Mouse (Mus musculus) NIH3T3 (cell line): ENCODE measurements around the gene Ankrd13d.

ENCODE experiments used
- DNase-seq: peaks from one replicate; pipeline ENCODE4 v3.0.0-alpha.2; 2012; ENCODE audit warnings: low read depth

Gene Ankrd13d

GRCm38 (mm10) chr19:4282898-4283553 is at the start of gene Ankrd13d:
Gene Ankrd13d, minus strand, starts transcription at chr19:4283137.
- peak; percentile 96 for DNase-seq

GRCm38 (mm10) chr19:4332653-4333052 is 49.7 kb upstream of the Ankrd13d start:
- peak; percentile 79 for DNase-seq

- no peak for DNase-seq
These were observed 48.3 kb upstream of the Ankrd13d start for GRCm38 (mm10) chr19:4331273-4331672.

GRCm38 (mm10) chr19:4330603-4331002 is 47.7 kb upstream of the Ankrd13d start:
- DNase-seq = no peak

GRCm38 (mm10) chr19:4328737-4329304 is 45.9 kb upstream of the Ankrd13d start:
- no peak for DNase-seq

GRCm38 (mm10) chr19:4326881-4327280 is 43.9 kb upstream of the Ankrd13d start:
- DNase-seq = peak; percentile 25

- DNase-seq = no peak
These were observed 43.2 kb upstream of the Ankrd13d start for GRCm38 (mm10) chr19:4326106-4326505.

- DNase-seq = no peak
These were observed 39.2 kb upstream of the Ankrd13d start for GRCm38 (mm10) chr19:4322134-4322533.

GRCm38 (mm10) chr19:4321622-4322021 is 38.7 kb upstream of the Ankrd13d start:
- DNase-seq = no peak

- no peak for DNase-seq
These were observed 36.3 kb upstream of the Ankrd13d start for GRCm38 (mm10) chr19:4319272-4319671.

GRCm38 (mm10) chr19:4317181-4317580 is 34.2 kb upstream of the Ankrd13d start:
- no peak for DNase-seq

- DNase-seq = peak; percentile 89
These were observed 32.4 kb upstream of the Ankrd13d start for GRCm38 (mm10) chr19:4315223-4315944.

GRCm38 (mm10) chr19:4309776-4310185 is 26.8 kb upstream of the Ankrd13d start:
- peak; percentile 92 for DNase-seq

GRCm38 (mm10) chr19:4309302-4309701 is 26.4 kb upstream of the Ankrd13d start:
- no peak for DNase-seq

GRCm38 (mm10) chr19:4306190-4306577 is 23.2 kb upstream of the Ankrd13d start, which contains the start of gene Grk2:
Gene Grk2, minus strand, starts transcription at chr19:4306222.
- DNase-seq = peak; percentile 88

- DNase-seq = peak; percentile 75
These were observed 22.7 kb upstream of the Ankrd13d start for GRCm38 (mm10) chr19:4305491-4306189.

GRCm38 (mm10) chr19:4304871-4305321 is 22.0 kb upstream of the Ankrd13d start:
- DNase-seq = no peak

GRCm38 (mm10) chr19:4304251-4304821 is 21.4 kb upstream of the Ankrd13d start:
- no peak for DNase-seq

GRCm38 (mm10) chr19:4303640-4303995 is 20.7 kb upstream of the Ankrd13d start:
- DNase-seq = no peak

GRCm38 (mm10) chr19:4302936-4303639 is 20.2 kb upstream of the Ankrd13d start:
- no peak for DNase-seq
